Mouse (Mus musculus): ENCODE data around the gene S100a6.

S100a6 gene

GRCm38 (mm10) chr3:90626266-90627021 is 13.8 kb downstream of the S100a6 start:
- in situ Hi-C loops (cut with MboI, MseI), result no loop called here

GRCm38 (mm10) chr3:90627366-90627765 is 14.7 kb downstream of the S100a6 start:
- in situ Hi-C loops (cut with MboI, MseI), result no loop called here

GRCm38 (mm10) chr3:90627807-90628206 is 15.1 kb downstream of the S100a6 start:
- in situ Hi-C loops (cut with MboI, MseI), result no loop called here

GRCm38 (mm10) chr3:90629298-90629697 is 16.6 kb downstream of the S100a6 start:
- in situ Hi-C loops (cut with MboI, MseI), result no loop called here

- in situ Hi-C loops (cut with MboI, MseI), result no loop called here
Observed at GRCm38 (mm10) chr3:90631984-90632383, 19.3 kb downstream of the S100a6 start.

- in situ Hi-C loops (cut with MboI, MseI), result no loop called here
Observed at GRCm38 (mm10) chr3:90638511-90639275, 26.0 kb downstream of the S100a6 start.

GRCm38 (mm10) chr3:90639511-90640154 is 27.0 kb downstream of the S100a6 start:
- in situ Hi-C loops (cut with MboI, MseI), result no loop called here

- in situ Hi-C loops (cut with MboI, MseI), result no loop called here
Observed at GRCm38 (mm10) chr3:90640981-90641380, 28.3 kb downstream of the S100a6 start.

- in situ Hi-C loops (cut with MboI, MseI), result no loop called here
Observed at GRCm38 (mm10) chr3:90644220-90644619, 31.5 kb downstream of the S100a6 start.

GRCm38 (mm10) chr3:90647291-90647690 is 34.6 kb downstream of the S100a6 start:
- in situ Hi-C loops (cut with MboI, MseI), result no loop called here

GRCm38 (mm10) chr3:90648981-90649380 is 36.3 kb downstream of the S100a6 start:
- in situ Hi-C loops (cut with MboI, MseI), result no loop called here

GRCm38 (mm10) chr3:90649832-90650231 is 37.1 kb downstream of the S100a6 start:
- in situ Hi-C loops (cut with MboI, MseI), result no loop called here

GRCm38 (mm10) chr3:90652878-90653508 is 40.3 kb downstream of the S100a6 start:
- in situ Hi-C loops (cut with MboI, MseI), result no loop called here

- in situ Hi-C loops (cut with MboI, MseI), result no loop called here
Observed at GRCm38 (mm10) chr3:90653717-90654116, 41.0 kb downstream of the S100a6 start, which contains the start of gene S100a7a. TSS of gene S100a7a (plus strand) at chr3:90654017.

GRCm38 (mm10) chr3:90657405-90657804 is 44.7 kb downstream of the S100a6 start:
- in situ Hi-C loops (cut with MboI, MseI), result no loop called here

GRCm38 (mm10) chr3:90659364-90660044 is 46.8 kb downstream of the S100a6 start:
- in situ Hi-C loops (cut with MboI, MseI), result no loop called here

GRCm38 (mm10) chr3:90664219-90664618 is 51.5 kb downstream of the S100a6 start:
- in situ Hi-C loops (cut with MboI, MseI), result no loop called here

GRCm38 (mm10) chr3:90668846-90669245 is 56.2 kb downstream of the S100a6 start, which contains the start of gene S100a8:
TSS of gene S100a8 (plus strand) at chr3:90668978.
- in situ Hi-C loops (cut with MboI, MseI), result no loop called here

Measured in T-helper 2 cell (primary cell).